Mouse (Mus musculus) adrenal gland, adult 2 months (tissue): ENCODE data around the gene Nacc1. TPM values are rescaled to one million over a fixed set of nuclear protein-coding genes. Genes with fewer than 3 reads are reported as not detected.

Experiments
- DNase-seq: peaks from one replicate; pipeline ENCODE4 v3.0.0; 2021
- polyA plus RNA-seq: library from polyadenylated mRNA; depleted of rRNA; stranded (reverse); fragments of >200 nt; gene quantifications from 2 replicates; pipeline ENCODE4 v1.2.3, GENCODE M21; 2012
- total RNA-seq, 2 experiments: library from RNA; stranded (reverse); gene quantifications; 2 replicates each; pipeline ENCODE4 v1.2.3; 2021

Gene Nacc1
- total and polyA plus RNA-seq, 3 experiments: 78.4 to 120 (median 80.7) TPM

- DNase-seq: peak; percentile 99
Measured at GRCm38 (mm10) chr8:84663483-84664327, 24.0 kb downstream of the Nacc1 start.

- peak; percentile 96 for DNase-seq
Measured at GRCm38 (mm10) chr8:84662581-84663065, 25.0 kb downstream of the Nacc1 start, which contains the start of gene Ier2. Gene Ier2 (minus strand): TSS chr8:84662852.

GRCm38 (mm10) chr8:84661961-84662571 is 25.6 kb downstream of the Nacc1 start:
- peak; percentile 75 for DNase-seq

GRCm38 (mm10) chr8:84661458-84661871 is 26.2 kb downstream of the Nacc1 start:
- DNase-seq: peak; percentile 97

- peak; percentile 65 for DNase-seq
Measured at GRCm38 (mm10) chr8:84660819-84661457, 26.7 kb downstream of the Nacc1 start.

GRCm38 (mm10) chr8:84659936-84660818 is 27.5 kb downstream of the Nacc1 start:
- DNase-seq: peak; percentile 73

- DNase-seq: no peak
Measured at GRCm38 (mm10) chr8:84658951-84659350, 28.7 kb downstream of the Nacc1 start.

GRCm38 (mm10) chr8:84657680-84658079 is 30.0 kb downstream of the Nacc1 start:
- DNase-seq: no peak

GRCm38 (mm10) chr8:84657203-84657602 is 30.5 kb downstream of the Nacc1 start:
- DNase-seq: no peak

- DNase-seq: peak; percentile 84
Measured at GRCm38 (mm10) chr8:84656641-84657126, 31.0 kb downstream of the Nacc1 start.

GRCm38 (mm10) chr8:84656191-84656525 is 31.5 kb downstream of the Nacc1 start:
- no peak for DNase-seq

GRCm38 (mm10) chr8:84655336-84656190 is 32.1 kb downstream of the Nacc1 start:
- DNase-seq: no peak

- no peak for DNase-seq
Measured at GRCm38 (mm10) chr8:84654597-84654996, 33.1 kb downstream of the Nacc1 start.

GRCm38 (mm10) chr8:84653092-84653631 is 34.5 kb downstream of the Nacc1 start:
- DNase-seq: no peak

GRCm38 (mm10) chr8:84650213-84650612 is 37.4 kb downstream of the Nacc1 start:
- DNase-seq: no peak

GRCm38 (mm10) chr8:84647461-84647901 is 40.2 kb downstream of the Nacc1 start:
- DNase-seq: no peak

- DNase-seq: no peak
Measured at GRCm38 (mm10) chr8:84646800-84647199, 40.9 kb downstream of the Nacc1 start.

- no peak for DNase-seq
Measured at GRCm38 (mm10) chr8:84643019-84643418, 44.6 kb downstream of the Nacc1 start.

GRCm38 (mm10) chr8:84641578-84642361 is 45.9 kb downstream of the Nacc1 start:
- no peak for DNase-seq
